Mouse (Mus musculus): ENCODE measurements around the gene Aqp11.

Gene Aqp11

GRCm38 (mm10) chr7:97747787-97748497 lies 9.9 kb upstream of the Aqp11 start:
- in situ Hi-C loops (cut with MboI; ENCODE audit: unreplicated experiment in 2 of 2) = loop anchor here (5.0 to 10.0 kb wide), 4 partner anchors 234 to 447 kb away; partner anchors contain the start of genes Myo7a (in 2 of the 2) and B3gnt6 (in 1 of the 2)

DNA sequence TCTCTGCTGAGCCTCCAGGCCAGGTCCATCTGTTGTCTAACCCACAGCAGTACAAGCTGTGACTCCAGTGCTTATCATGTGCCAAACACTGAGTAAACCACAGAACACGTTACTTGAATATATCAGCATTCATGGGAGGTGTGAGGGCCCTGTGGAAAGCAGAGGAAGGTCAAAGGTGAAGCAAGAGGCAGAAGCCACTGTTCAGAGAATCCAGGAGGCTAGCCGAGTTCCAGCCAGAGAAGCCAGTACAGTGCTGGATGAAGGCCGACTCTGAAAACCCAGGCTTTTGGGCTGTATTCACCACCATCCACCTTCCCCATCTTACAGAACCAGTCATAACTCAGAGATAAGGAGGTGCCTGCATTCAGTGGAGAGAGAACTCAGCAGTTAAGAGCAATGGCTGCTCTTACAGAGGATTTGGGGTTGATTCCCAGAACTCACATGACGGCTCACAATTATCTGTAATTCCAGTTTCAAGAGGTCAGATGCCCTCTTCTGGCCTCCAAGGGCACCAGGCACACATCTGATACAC lies 9.2 kb upstream of the Aqp11 start:
- in situ Hi-C loops (cut with MboI; ENCODE audit: unreplicated experiment in 2 of 2) = loop anchor here (5.0 to 10.0 kb wide), 4 partner anchors 235 to 448 kb away; partner anchors contain the start of genes Myo7a (in 2 of the 2) and B3gnt6 (in 1 of the 2)

DNA sequence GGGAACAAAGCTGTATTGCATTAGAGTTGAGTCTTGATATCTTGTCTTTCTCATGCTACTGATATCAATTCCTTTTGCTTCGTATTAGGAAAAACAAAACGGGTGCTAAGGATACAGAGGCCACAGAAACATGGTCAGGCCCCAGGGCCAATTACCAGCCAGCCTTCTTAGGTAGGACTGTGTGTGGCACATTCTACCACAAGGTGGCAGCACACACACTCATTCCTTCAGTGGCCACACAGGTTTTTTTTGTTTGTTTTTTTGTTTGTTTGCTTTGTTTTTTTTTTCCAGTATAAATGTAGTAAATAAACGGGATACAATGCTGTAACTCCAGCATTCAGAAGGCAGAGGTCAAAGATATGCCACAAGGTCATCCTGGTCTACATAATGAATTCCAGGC lies 7.2 kb upstream of the Aqp11 start:
- in situ Hi-C loops (cut with MboI; ENCODE audit: unreplicated experiment in 2 of 2) = loop anchor here (5.0 to 10.0 kb wide), 4 partner anchors 237 to 450 kb away; partner anchors contain the start of genes Myo7a (in 2 of the 2) and B3gnt6 (in 1 of the 2)

GRCm38 (mm10) chr7:97741756-97742291 lies 3.7 kb upstream of the Aqp11 start:
- in situ Hi-C loops (cut with MboI; ENCODE audit: unreplicated experiment in 2 of 2) = loop anchor here in 1 of 2 experiments (10.0 kb wide), 1 partner anchor 453 kb away; the partner anchor contains the start of gene B3gnt6

DNA sequence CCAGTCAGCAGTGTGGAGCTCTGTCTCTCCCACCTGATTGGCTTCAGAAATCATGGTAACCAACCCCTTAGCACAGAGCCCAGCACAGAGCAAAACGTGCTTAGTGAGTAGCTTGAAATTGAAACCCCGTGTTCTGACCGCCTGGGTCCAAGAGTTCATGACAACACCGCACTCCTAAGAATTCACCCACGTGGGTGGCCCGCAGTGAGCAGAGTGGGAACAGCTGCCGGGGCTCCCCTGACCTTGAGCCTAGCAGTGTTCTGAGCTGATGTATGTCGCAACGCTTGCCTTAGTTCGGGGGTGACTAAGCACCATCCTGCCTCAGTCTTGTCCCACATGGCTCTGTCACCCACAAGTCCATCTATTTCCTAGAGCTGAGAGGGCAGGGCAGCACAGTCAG lies 2.9 kb upstream of the Aqp11 start:
- in situ Hi-C loops (cut with MboI; ENCODE audit: unreplicated experiment in 2 of 2) = loop anchor here in 1 of 2 experiments (10.0 kb wide), 1 partner anchor 454 kb away; the partner anchor contains the start of gene B3gnt6

- in situ Hi-C loops (cut with MboI; ENCODE audit: unreplicated experiment in 2 of 2) = no loop called here
These were observed 842 bp downstream of the Aqp11 start for GRCm38 (mm10) chr7:97737256-97737637.

GRCm38 (mm10) chr7:97735886-97736420 lies 2.1 kb downstream of the Aqp11 start:
- in situ Hi-C loops (cut with MboI; ENCODE audit: unreplicated experiment in 2 of 2) = no loop called here

- in situ Hi-C loops (cut with MboI; ENCODE audit: unreplicated experiment in 2 of 2) = no loop called here
These were observed 3.1 kb downstream of the Aqp11 start for GRCm38 (mm10) chr7:97735021-97735420.

- in situ Hi-C loops (cut with MboI; ENCODE audit: unreplicated experiment in 2 of 2) = no loop called here
These were observed 4.5 kb downstream of the Aqp11 start for GRCm38 (mm10) chr7:97733606-97734005.

GRCm38 (mm10) chr7:97730427-97730826 lies 7.7 kb downstream of the Aqp11 start:
- in situ Hi-C loops (cut with MboI; ENCODE audit: unreplicated experiment in 2 of 2) = no loop called here

DNA sequence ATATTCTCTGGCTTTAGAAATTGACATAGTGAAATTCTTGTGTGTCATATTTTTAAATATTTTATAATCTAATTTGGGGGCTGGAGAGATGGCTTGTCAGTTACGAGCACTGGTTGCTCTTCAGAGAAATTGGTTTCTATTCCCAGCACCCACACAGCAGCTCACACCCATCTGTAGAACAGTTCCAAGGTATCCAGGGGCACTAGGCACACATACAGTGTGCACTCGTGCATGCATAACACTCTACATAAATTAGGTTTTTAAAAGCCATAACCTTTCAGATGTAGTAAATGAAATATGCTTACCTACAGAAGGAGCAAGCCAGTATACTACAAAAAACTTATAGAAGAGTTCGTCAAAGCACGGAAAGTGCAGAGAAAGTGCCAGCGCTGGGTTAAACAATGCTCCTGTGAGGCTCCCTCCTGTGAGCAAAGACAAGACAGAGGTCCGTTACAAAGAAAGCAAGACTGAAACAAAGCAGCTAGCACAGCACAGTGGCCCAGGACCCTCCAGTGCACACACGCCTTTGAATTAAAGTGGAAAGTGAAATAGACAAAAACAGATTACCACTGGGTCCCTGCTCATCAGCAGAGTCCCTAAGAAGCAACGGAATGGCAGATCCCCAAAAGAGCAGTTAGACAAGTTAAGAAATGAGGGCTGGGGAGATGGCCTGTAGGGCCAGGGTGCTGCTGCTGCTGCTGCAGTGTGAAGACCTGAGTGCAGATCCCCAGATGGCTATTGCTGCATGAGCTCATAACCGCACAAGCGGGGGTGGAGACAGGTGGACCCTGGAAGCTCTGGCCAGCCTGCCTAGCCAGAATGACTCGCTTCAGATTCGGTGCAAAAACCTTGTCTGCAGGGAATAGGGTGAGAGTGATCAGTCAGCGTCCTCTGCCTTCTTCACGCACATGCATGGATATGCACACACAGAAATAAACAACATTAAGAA lies 9.1 kb downstream of the Aqp11 start:
- in situ Hi-C loops (cut with MboI; ENCODE audit: unreplicated experiment in 2 of 2) = no loop called here

DNA sequence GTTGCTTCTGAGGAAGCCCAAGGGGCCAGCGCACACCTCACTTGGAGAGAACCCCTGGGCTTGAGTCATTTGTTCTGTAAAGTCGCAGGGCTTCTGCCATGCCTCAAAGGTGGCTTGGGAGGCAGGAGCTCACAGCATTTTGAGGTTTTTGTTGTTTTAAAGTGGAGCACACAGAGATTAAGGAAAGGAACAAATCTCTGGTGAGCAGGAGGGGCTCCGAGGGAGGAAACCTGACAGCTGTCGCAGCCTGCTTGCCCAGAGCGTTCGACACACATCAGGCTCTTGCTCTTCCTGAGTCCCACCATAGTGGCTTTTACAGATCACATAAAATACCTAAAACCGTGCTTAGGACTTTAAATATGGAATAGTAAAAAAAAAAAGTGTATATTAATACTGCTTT lies 11.3 kb downstream of the Aqp11 start:
- in situ Hi-C loops (cut with MboI; ENCODE audit: unreplicated experiment in 2 of 2) = no loop called here

DNA sequence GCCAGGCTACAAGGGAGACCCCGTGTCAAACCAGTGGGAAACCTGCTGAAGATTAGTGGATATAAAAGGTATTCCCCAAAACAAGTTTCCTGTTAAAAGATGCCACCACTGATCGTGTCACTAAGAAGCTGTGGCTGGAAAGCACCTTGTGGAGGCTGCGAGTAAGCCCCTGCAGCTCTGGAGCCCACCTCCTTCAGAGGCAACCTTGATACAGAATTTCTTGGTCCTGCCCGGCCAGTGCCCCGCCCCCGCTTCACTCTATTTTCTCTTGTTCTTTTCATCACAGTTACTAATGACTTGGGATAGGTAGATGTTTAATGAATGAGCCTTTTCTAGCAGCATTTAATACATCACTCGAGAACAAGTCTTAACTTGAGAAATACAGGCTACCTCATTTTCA lies 12.0 kb downstream of the Aqp11 start:
- in situ Hi-C loops (cut with MboI; ENCODE audit: unreplicated experiment in 2 of 2) = no loop called here

- in situ Hi-C loops (cut with MboI; ENCODE audit: unreplicated experiment in 2 of 2) = no loop called here
These were observed 12.7 kb downstream of the Aqp11 start for GRCm38 (mm10) chr7:97725401-97725800.

- in situ Hi-C loops (cut with MboI; ENCODE audit: unreplicated experiment in 2 of 2) = no loop called here
These were observed 14.2 kb downstream of the Aqp11 start for GRCm38 (mm10) chr7:97723646-97724538.

- in situ Hi-C loops (cut with MboI; ENCODE audit: unreplicated experiment in 2 of 2) = no loop called here
These were observed 15.7 kb downstream of the Aqp11 start for GRCm38 (mm10) chr7:97722278-97722918.

GRCm38 (mm10) chr7:97720109-97720508 lies 18.0 kb downstream of the Aqp11 start:
- in situ Hi-C loops (cut with MboI; ENCODE audit: unreplicated experiment in 2 of 2) = no loop called here

DNA sequence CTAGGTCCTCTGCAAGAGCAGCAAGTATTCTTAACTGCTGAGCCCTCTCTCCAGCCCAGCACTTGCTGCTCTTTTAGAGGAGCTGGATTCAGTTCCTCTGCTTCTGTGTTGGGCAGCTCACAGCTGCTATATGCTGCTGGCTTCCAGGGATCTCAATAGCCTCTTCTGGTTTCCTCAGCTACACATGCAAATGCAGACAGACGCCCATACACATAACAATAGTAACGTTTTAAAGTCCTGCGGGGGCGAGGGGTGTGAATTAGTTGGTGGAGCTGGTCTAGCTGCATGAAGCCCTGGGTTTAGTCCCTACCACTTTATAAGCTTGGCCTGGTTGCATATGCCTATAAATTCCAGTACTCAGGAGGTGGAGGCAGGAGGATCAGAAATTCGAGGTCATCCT lies 19.0 kb downstream of the Aqp11 start:
- in situ Hi-C loops (cut with MboI; ENCODE audit: unreplicated experiment in 2 of 2) = no loop called here

DNA sequence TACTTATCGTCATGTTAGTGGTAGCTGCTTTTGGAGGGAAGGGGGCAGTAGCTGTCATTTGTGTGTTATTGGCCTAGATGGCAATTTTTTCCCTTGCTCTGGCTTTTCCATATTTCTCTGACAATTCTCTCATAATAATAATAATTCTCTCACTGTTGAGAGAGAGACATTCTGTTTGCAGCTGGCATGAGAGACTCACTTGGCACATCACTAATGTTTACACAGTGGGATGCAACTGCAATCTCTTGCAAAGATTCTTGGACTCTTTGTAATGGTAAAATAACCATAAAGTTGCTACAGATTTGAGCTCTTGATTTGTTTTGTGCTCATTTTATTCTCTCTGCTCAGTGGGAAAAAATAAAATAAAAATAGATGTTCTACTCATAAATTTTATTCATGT lies 20.8 kb downstream of the Aqp11 start:
- in situ Hi-C loops (cut with MboI; ENCODE audit: unreplicated experiment in 2 of 2) = no loop called here

Measured in v-Abl transformed pro-B cells (cell line).